Mouse (Mus musculus) forebrain, embryonic 10.5 days (tissue): ENCODE measurements around the gene Ppp4r3b. TPM values are rescaled to one million over a fixed set of nuclear protein-coding genes. Genes with fewer than 3 reads are reported as not detected.
A peak's percentile ranks its signal among the peaks of the same experiment; 100 is the strongest.

Experiments
- DNase-seq: peaks from one replicate; pipeline ENCODE4 v3.0.0-alpha.2; 2017; ENCODE audit warnings: low spot score; ENCODE audit errors: extremely low spot score
- H3K27ac ChIP-seq: fragments of 300-500 bp; sonication (generic); 2 replicates; pipeline ENCODE4 v1.5.1; 2016; ENCODE audit warnings: mild to moderate bottlenecking
- H3K27me3 ChIP-seq: fragments of 300-500 bp; sonication (generic); 2 replicates; pipeline ENCODE4 v1.6.1; 2016; ENCODE audit warnings: mild to moderate bottlenecking; ENCODE audit not compliant: poor library complexity, severe bottlenecking
- H3K36me3 ChIP-seq: fragments of 300-500 bp; sonication (generic); replicated peaks from 2 replicates; pipeline ENCODE4 v1.6.1; 2016; ENCODE audit warnings: mild to moderate bottlenecking, moderate library complexity
- H3K4me1 ChIP-seq: fragments of 300-500 bp; sonication (generic); 2 replicates; pipeline ENCODE4 v1.6.1; 2016
- H3K4me3 ChIP-seq: fragments of 300-500 bp; sonication (generic); 2 replicates; pipeline ENCODE4 v1.5.1; 2016; ENCODE audit warnings: mild to moderate bottlenecking, moderate library complexity
- H3K9me3 ChIP-seq: fragments of 300-500 bp; sonication (generic); 2 replicates; pipeline ENCODE4 v1.6.1; 2016; ENCODE audit warnings: mild to moderate bottlenecking, moderate library complexity
- WGBS: fragments of 180-500 bp; shearing (Covaris S2); methylation state at CpG from one replicate; pipeline ENCODE4 v1.1.7; 2016; 5-methylcytosine and 5-hydroxymethylcytosine counted together
- polyA plus RNA-seq: library from polyadenylated mRNA; unstranded; fragments of >200 nt; fragmentation: Nextera tagmentation; extraction: Ambion mirVana; gene quantifications from 2 replicates; pipeline ENCODE4 v1.2.1, GENCODE M21; 2016

Ppp4r3b gene
- polyA plus RNA-seq, 1 experiment from 2014 or later: 102 TPM

- H3K36me3 ChIP-seq: peaks cover 33% of the 10 kb centered on the region
- H3K9me3 ChIP-seq: no peaks in the 10 kb centered on the region
- peak overlapping the region; percentile 87 for H3K4me3 ChIP-seq
- DNase-seq: no peak
- H3K27me3 ChIP-seq: no peaks in the 10 kb centered on the region
- peaks cover 23% of the 10 kb centered on the region for H3K4me1 ChIP-seq
- no peak overlapping the region for H3K27ac ChIP-seq
- 77% methylated on average over 4 of the region's 4 CpGs for WGBS
These were observed 73.3 kb downstream of the Ppp4r3b start for GRCm38 (mm10) chr11:29245988-29246387.

GRCm38 (mm10) chr11:29246883-29247650, 74.4 kb downstream of the Ppp4r3b start, which contains the start of gene Cfap36:
Gene Cfap36 (minus strand): TSS chr11:29247409.
- peak; percentile 94 for DNase-seq
- peak within 1 kb of the TSS; percentile 87 for H3K4me3 ChIP-seq
- under 1% methylated on average over 53 of the region's 53 CpGs for WGBS
- H3K9me3 ChIP-seq: no peaks in the 10 kb centered on the region
- no peaks in the 10 kb centered on the region for H3K27me3 ChIP-seq
- peak within 1 kb of the TSS; percentile 91 for H3K27ac ChIP-seq
- peaks cover 23% of the 10 kb centered on the region for H3K36me3 ChIP-seq
- peaks cover 18% of the 10 kb centered on the region for H3K4me1 ChIP-seq

DNA sequence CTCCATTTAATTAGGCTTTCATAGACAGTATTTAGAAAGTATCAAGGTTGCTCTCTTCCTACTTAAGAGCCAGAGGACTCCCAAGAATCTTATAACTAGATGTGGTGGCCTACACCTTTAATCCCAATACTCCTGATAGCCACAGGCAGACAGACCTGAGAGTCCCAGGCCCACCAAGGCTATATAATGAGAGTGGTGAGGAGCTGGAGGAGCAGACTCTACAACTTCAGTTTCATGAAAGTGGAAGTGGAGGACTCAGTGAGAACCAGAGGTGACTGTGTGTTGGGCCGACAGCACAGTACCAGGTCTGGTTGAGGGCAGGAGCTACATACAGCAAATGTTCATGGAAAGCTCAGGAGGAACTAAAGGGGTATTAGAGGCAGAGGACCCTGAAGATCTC, 75.0 kb downstream of the Ppp4r3b start:
- no peaks in the 10 kb centered on the region for H3K9me3 ChIP-seq
- H3K4me3 ChIP-seq: peak overlapping the region; percentile 87
- WGBS: 97% methylated on average over 1 of the region's 1 CpGs
- H3K27me3 ChIP-seq: no peaks in the 10 kb centered on the region
- H3K4me1 ChIP-seq: peaks cover 14% of the 10 kb centered on the region
- peaks cover 16% of the 10 kb centered on the region for H3K36me3 ChIP-seq
- peak overlapping the region; percentile 91 for H3K27ac ChIP-seq
- no peak for DNase-seq

DNA sequence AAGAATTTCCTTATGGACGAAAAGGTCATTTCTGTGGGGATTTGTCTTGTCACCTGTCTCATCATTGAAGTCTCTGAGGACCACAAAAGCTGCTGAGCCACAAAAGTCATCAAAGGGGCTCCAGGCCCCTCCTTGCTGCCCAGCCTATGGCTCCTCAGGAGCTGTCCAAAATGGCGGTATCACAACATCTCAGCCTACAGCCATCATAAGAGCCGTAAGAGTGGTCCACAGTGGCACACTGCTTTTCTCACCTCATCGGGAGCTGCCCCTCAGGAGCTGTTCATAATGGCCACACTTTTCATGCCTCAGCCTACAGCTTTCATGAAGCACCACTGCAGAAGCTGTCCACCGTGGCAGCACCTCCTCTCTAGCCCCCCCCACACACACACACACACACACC, 75.7 kb downstream of the Ppp4r3b start:
- H3K4me3 ChIP-seq: no peak overlapping the region
- H3K36me3 ChIP-seq: peaks cover 11% of the 10 kb centered on the region; the same call in 1 of the 2 replicates
- no peaks in the 10 kb centered on the region for H3K9me3 ChIP-seq
- WGBS: 91% methylated on average over 5 of the region's 5 CpGs
- H3K27ac ChIP-seq: no peak overlapping the region
- no peaks in the 10 kb centered on the region for H3K27me3 ChIP-seq
- DNase-seq: no peak
- peaks cover 14% of the 10 kb centered on the region for H3K4me1 ChIP-seq

DNA sequence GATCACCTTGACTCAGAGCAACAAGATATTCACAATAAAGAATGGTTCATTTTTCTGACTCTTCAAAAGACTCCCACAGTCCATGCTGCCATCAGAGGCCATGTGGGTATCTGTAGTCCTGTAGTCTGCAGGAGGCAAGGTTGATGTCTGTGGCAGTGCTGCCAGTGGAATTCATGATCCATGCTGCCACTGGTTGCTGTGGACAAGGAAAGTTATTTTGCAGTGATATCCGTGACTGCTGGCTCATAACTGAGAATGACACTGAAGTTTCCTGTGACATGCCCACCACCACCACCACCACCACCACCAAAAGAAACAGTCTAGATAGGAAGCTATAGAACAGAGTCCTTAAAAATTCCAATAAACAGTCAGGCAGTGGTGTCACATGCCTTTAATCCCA, 82.0 kb downstream of the Ppp4r3b start:
- no peaks in the 10 kb centered on the region for H3K36me3 ChIP-seq
- no peak overlapping the region for H3K4me3 ChIP-seq
- no peak for DNase-seq
- H3K9me3 ChIP-seq: no peaks in the 10 kb centered on the region
- H3K27me3 ChIP-seq: no peaks in the 10 kb centered on the region
- 88% methylated on average over 1 of the region's 1 CpGs for WGBS
- H3K4me1 ChIP-seq: no peaks in the 10 kb centered on the region
- no peak overlapping the region for H3K27ac ChIP-seq

DNA sequence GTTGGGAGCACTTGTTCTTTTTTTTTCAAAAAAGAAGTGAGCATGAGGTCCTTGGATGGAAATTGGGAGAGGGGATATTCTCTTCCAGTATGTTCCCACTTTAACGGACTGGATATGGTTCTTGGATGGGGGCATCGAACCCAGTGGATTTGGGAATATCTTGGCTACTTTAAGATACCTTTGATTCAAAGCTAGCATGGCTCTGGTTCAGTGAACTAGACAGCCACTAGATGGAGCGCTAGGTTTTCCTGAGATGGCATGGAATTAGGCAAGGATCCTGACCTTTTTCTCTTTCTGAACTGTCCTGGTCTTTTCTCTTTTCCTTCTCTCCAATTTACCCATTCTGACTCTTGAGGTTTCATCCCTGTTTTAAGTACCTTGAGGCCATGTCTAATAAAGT, 95.1 kb downstream of the Ppp4r3b start:
- H3K9me3 ChIP-seq: no peaks in the 10 kb centered on the region
- H3K27me3 ChIP-seq: no peaks in the 10 kb centered on the region
- H3K4me1 ChIP-seq: no peaks in the 10 kb centered on the region
- H3K27ac ChIP-seq: no peak overlapping the region
- H3K36me3 ChIP-seq: no peaks in the 10 kb centered on the region
- no peak overlapping the region for H3K4me3 ChIP-seq
- 33% methylated on average over 3 of the region's 3 CpGs for WGBS
- peak; percentile 19 for DNase-seq

Other genes starting within 250 kb of the Ppp4r3b start
- 42.9 and 49.6 TPM in 2 replicates for gene Pnpt1, start 42.1 kb upstream of the Ppp4r3b start, polyA plus RNA-seq
- 56.3 and 61.1 TPM in 2 replicates for gene Cfap36, start 74.5 kb downstream of the Ppp4r3b start, polyA plus RNA-seq
- gene Ccdc88a, start 200.8 kb downstream of the Ppp4r3b start, polyA plus RNA-seq: 36.5 and 38.6 TPM in 2 replicates